Mouse (Mus musculus): Measurements from ENCODE around the gene Chrm4. TPM values are rescaled to one million over a fixed set of nuclear protein-coding genes. Genes with fewer than 3 reads are reported as not detected.

Gene Chrm4
- polyA plus RNA-seq, 1 experiment: not detected

DNA sequence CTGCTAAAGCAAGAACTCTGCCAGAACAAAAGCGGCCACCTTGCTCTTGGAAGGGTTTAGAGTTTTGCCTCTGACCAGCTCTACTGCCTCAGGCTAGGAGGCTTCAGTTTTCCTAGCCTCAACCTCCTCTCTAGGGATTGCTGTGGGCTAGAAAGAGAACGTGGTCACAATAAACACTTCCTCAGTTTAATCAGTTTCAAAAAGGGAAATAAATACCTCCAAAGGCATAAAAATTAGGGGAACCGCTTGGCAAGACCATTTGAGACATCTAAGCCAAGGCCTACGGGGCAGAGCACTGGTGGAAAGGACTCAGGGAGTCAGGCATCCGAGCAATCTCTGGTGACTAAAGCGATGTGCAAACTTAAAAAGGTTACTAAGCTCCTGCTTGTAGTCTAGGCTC lies 28.8 kb downstream of the Chrm4 start:
- no peak overlapping the region for H3K4me3 ChIP-seq (ENCODE audit: insufficient read depth, low read depth, low read length)
- H3K4me1 ChIP-seq (ENCODE audit: control insufficient read depth, insufficient read depth, low read length): peaks cover 49% of the 10 kb centered on the region
- no peak overlapping the region for H3K27ac ChIP-seq (ENCODE audit: insufficient read depth, low read depth, low read length)
- WGBS: 80% methylated on average over 6 of the region's 6 CpGs
- TF ChIP-seq POLR2A (IDR thresholded peaks at IDR 0.05; ENCODE audit: insufficient read depth, low read depth, low read length) (no peak), CTCF (IDR thresholded peaks at IDR 0.05; ENCODE audit: insufficient read depth, low read depth, low read length) (no peak)

DNA sequence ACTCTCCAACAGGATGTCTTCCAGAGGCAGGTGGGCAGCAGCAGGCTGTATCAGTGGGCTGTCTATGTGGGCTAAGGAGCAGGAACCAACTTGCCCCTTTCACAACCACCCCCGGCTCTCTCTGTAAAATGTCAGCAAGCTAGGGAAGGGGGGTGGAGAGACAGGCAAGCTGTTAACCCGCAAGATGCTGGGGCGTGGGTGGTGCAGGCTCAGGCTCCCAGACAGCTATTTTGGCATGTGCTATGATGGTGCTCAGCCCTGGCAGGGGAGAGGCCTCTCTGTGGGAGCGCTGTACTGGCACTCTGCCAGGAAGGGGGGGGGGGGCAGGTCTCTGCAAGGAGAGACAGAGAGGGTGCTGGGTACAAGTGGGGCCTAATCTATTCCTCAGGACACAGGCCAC lies 30.0 kb downstream of the Chrm4 start:
- H3K4me3 ChIP-seq (ENCODE audit: insufficient read depth, low read depth, low read length): 0 out of 2 replicates have a peak overlapping the region, but pooled peaks have one; percentile 10
- WGBS: 8% methylated on average over 4 of the region's 4 CpGs
- peaks cover 55% of the 10 kb centered on the region for H3K4me1 ChIP-seq (ENCODE audit: control insufficient read depth, insufficient read depth, low read length)
- TF ChIP-seq POLR2A (IDR thresholded peaks at IDR 0.05; ENCODE audit: insufficient read depth, low read depth, low read length) (no peak), CTCF (IDR thresholded peaks at IDR 0.05; ENCODE audit: insufficient read depth, low read depth, low read length) (no peak)
- H3K27ac ChIP-seq (ENCODE audit: insufficient read depth, low read depth, low read length): peak overlapping the region; percentile 65

DNA sequence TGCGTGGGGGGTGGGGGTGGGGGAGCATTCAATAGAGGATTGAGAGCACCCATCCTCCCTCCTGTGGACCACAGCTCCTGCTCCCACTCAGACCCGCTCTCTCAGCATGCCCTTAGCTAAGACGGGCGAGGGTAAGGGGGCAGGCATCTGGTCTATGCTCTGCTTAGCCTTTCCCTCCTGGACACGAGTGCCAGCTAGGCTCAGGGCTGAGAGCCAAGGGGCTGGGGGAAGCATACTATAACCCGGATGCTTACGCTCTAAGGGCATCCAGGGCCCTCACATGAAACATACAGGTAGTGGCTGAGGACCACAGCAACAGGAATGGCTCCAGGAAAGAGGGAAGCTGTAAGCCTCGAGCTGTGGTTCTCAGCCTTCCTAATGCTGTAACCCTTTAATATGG lies 31.0 kb downstream of the Chrm4 start:
- Histone ChIP-seq H3K27ac (ENCODE audit: insufficient read depth, low read depth, low read length) (peak overlapping the region; percentile 45; the same call in 1 of the 2 replicates), H3K4me3 (ENCODE audit: insufficient read depth, low read depth, low read length) (no peak overlapping the region), H3K4me1 (ENCODE audit: control insufficient read depth, insufficient read depth, low read length) (peaks cover 55% of the 10 kb centered on the region)
- TF ChIP-seq POLR2A (IDR thresholded peaks at IDR 0.05; ENCODE audit: insufficient read depth, low read depth, low read length) (no peak), CTCF (IDR thresholded peaks at IDR 0.05; ENCODE audit: insufficient read depth, low read depth, low read length) (no peak)
- 72% methylated on average over 8 of the region's 8 CpGs for WGBS

DNA sequence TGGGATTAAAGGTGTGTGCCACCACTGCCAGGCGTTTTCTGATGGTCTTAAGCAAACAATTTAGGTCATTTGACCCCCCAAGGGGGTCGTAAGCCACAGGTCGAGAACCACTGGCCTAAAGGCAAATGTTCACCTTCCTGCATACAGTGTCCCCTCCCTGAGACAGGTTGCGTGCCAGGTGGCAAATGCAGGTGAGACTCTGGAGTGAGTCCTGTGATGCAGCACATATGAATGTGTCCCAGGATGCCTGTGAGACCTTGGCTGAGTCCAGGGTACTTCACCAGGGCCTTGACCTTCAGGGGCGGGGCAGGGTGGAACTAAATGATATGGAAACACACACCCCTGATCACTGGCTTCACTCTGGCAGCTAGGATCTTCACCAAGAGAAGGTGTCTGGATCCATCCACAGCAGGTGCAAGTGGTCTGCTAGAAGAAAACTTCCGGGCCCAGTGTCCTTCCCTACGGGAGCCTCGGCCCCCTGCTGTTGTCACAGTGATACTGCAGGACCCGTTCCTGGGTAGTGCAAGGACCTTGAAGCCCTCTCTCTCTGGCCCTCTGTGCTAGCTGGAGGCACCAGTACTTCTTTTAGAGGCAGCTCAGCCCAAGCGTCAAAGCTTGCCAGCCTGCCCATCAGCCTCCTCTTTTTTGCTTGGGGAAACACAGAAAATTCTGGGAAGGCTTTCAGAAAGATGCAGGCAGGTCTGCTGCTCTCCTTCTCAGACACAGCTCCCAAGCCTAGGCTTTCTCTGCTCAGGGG lies 31.8 kb downstream of the Chrm4 start:
- 0 out of 2 replicates have a peak overlapping the region, but pooled peaks have one; percentile 13 for H3K27ac ChIP-seq (ENCODE audit: insufficient read depth, low read depth, low read length)
- no peak overlapping the region for H3K4me3 ChIP-seq (ENCODE audit: insufficient read depth, low read depth, low read length)
- 54% methylated on average over 10 of the region's 10 CpGs for WGBS
- H3K4me1 ChIP-seq (ENCODE audit: control insufficient read depth, insufficient read depth, low read length): peaks cover 55% of the 10 kb centered on the region
- TF ChIP-seq CTCF (IDR thresholded peaks at IDR 0.05; ENCODE audit: insufficient read depth, low read depth, low read length) (peak; percentile 33; the same call in 1 of the 2 replicates), POLR2A (IDR thresholded peaks at IDR 0.05; ENCODE audit: insufficient read depth, low read depth, low read length) (no peak)

DNA sequence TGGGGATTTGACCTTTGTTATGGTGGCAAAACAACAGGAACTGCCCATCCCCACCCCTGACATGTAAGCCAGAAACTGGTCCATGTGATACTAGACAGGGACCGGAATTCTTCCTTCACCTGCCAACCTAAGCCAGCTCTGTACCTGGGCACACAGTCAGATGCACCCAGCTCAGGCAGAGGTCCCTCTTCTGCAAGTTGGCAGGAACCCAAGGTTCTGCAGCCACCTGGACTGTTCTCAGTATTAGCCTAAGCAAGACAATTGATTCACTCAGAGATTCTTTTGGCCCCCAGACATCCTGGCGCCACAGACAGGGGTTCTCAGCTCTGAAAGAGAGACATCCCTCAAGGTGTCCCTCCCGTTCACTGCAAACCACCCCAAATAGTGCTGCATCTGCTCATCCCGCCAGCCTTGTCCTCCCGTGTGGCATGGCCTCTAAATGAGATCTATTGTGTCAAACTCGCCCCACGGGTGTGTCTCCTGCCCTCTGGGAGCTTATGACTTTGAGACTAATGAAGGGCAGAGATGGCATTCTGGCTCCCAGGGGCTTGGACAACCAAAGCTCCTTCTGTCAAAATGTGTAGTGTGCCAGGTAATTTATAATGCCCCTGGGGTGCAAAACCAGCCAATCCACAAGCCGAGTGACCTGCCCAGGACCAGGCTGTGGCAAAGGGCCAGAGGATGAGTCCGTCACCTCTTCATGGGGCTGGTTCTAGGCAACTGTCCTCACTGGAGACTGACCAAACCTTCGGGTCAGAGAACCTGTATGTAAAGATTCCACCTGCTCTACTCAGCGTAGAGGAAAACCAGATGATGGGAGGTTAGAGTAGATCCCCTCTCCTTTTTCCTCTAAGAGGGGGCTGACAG lies 32.7 kb downstream of the Chrm4 start:
- Histone ChIP-seq H3K4me1 (ENCODE audit: control insufficient read depth, insufficient read depth, low read length) (peaks cover 53% of the 10 kb centered on the region), H3K4me3 (ENCODE audit: insufficient read depth, low read depth, low read length) (no peak overlapping the region), H3K27ac (ENCODE audit: insufficient read depth, low read depth, low read length) (0 out of 2 replicates have a peak overlapping the region, but pooled peaks have one; percentile 13)
- 73% methylated on average over 11 of the region's 11 CpGs for WGBS
- TF ChIP-seq POLR2A (IDR thresholded peaks at IDR 0.05; ENCODE audit: insufficient read depth, low read depth, low read length): no peak

DNA sequence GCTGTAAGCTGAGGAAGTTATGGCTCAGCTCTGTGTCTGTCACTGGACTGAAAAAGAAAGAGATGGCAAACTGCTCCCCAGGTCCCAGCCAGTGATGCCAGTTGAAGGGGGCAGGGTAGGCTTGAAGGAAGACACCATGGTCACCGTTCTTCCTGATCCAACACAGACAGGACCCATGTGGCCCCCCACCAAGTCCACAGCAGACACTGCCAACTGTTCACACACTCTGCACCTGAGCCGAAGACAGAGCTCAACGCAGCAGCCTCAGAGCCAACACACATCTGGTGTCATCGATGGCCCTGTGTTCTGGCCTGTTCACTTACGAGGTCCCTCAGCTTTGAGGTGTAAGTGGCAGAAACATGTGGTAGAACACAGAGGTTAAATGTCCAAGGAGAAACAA lies 33.4 kb downstream of the Chrm4 start:
- Histone ChIP-seq H3K27ac (ENCODE audit: insufficient read depth, low read depth, low read length) (no peak overlapping the region), H3K4me1 (ENCODE audit: control insufficient read depth, insufficient read depth, low read length) (peaks cover 50% of the 10 kb centered on the region), H3K4me3 (ENCODE audit: insufficient read depth, low read depth, low read length) (no peak overlapping the region)
- TF ChIP-seq POLR2A (IDR thresholded peaks at IDR 0.05; ENCODE audit: insufficient read depth, low read depth, low read length): no peak
- TF ChIP-seq CTCF (IDR thresholded peaks at IDR 0.05; ENCODE audit: insufficient read depth, low read depth, low read length): no peak
- 85% methylated on average over 5 of the region's 5 CpGs for WGBS

DNA sequence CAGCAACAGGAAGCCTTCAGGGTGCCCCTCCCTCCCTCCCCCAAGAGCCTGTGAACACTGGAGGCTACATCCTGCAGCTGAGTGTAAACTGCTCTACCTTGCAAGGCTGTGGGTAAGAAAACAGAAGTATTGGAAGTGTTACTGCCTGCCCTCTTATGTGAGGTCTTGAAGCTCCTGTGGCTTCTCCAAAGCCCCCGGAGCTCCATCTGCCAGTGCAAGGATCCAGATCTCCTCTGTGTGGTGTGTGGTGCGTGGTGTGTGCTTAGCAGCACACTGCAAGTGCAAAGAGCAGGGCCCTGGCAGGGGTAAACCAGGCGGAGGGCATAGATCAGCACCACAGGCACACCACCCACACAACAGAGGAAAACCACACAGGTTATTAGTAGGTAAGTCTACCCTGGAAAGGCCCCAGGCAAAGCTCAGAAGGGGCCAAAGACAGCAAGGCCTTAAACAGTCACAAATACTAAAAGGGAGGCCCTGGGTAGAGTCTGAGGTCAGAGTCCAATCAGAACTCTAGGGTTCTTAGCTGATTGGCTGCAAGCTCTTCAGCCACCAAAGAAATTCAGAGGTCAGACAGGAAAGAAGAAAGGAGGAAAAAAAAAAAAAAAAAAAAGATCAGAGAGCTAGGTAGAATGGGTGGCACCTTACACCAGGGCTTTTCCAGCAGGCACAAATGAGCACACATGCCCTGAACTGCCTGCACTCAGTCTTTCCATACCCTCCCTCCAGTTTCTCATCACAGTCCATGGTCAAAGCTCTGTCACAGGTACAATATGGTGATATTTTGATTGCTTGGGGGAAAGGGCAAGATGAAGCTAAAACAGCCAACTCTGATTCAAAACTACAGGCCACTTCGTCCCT lies 35.1 kb downstream of the Chrm4 start:
- Histone ChIP-seq H3K4me3 (ENCODE audit: insufficient read depth, low read depth, low read length) (peak overlapping the region; percentile 67), H3K4me1 (ENCODE audit: control insufficient read depth, insufficient read depth, low read length) (peaks cover 48% of the 10 kb centered on the region), H3K27ac (ENCODE audit: insufficient read depth, low read depth, low read length) (peak overlapping the region; percentile 66)
- WGBS: 26% methylated on average over 4 of the region's 4 CpGs
- TF ChIP-seq CTCF (IDR thresholded peaks at IDR 0.05; ENCODE audit: insufficient read depth, low read depth, low read length) (no peak), POLR2A (IDR thresholded peaks at IDR 0.05; ENCODE audit: insufficient read depth, low read depth, low read length) (no peak)

DNA sequence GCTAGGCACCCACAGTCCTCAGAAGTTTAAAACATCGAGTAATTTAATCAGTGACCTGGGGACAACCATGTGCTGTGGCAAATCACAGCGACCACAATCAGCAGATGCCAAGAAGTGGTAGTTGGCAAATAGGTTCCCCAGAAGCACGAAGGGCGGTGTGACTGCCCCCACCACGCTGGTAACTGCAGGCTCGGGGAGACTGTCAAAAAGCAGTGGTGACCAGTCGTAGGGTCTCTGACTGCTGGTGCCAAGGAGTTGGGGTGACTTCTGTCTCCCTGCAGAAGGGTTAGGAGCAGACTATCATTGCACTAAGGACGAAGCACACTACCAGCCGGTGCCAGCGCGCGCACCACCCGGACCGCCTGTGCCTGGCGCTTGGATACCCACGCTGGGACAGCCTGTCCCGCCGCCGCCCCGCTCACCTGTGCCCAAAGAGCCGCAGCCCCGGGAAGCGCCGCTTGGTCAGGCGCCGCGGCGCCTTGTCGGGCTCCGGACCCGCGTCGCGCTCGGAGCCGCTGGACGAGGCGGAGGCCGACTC lies 35.9 kb downstream of the Chrm4 start:
- Histone ChIP-seq H3K27ac (ENCODE audit: insufficient read depth, low read depth, low read length) (peak overlapping the region; percentile 22), H3K4me1 (ENCODE audit: control insufficient read depth, insufficient read depth, low read length) (peaks cover 43% of the 10 kb centered on the region), H3K4me3 (ENCODE audit: insufficient read depth, low read depth, low read length) (peak overlapping the region; percentile 67)
- no peak for TF ChIP-seq CTCF (IDR thresholded peaks at IDR 0.05; ENCODE audit: insufficient read depth, low read depth, low read length)
- no peak for TF ChIP-seq POLR2A (IDR thresholded peaks at IDR 0.05; ENCODE audit: insufficient read depth, low read depth, low read length)
- WGBS: under 1% methylated on average over 39 of the region's 39 CpGs
